Mouse (Mus musculus): ENCODE results near the gene Faim2. TPM values are rescaled to one million over a fixed set of nuclear protein-coding genes. Genes with fewer than 3 reads are reported as not detected.

Gene Faim2
- 1.4 and 1.5 TPM in 2 replicates for polyA plus RNA-seq (2014; fragmentation: Nextera tagmentation; extraction: Ambion mirVana)

DNA sequence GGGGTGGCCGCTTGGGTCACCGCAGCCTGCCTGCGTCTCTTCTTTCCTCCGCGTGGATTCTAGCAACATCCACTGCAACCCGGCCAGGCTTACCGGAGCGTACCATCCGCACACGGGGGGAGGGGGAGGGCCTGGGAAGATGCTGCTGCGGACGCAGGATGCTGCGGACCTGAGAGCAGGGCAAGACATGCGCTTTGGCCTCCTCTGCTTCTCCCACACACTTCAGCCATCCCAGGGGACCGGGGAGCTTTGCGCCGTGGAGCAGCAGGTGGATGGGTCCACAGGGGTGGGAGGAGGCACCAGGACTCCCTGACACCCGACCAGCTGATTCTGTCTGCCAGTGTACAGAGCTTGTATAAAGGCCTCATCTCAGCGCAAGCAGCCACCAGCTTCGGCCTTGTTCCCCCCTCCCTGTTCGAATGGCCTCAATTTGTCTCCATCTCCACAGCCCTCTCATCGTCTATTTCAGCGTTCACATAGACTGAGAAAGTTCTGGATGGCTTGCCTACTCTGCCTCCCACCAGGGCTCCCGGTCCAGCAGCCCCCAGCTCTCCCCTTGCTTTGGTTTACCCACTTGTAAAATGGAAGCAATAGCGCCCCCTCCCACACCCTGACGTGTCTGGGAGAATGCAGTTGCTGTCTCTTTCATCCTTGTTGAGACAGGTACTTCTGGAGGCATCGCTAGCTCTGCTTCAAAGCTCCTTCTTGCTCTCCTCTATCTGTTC lies at the start of gene Faim2:
Faim2 (minus strand) TSS at position 537 of the 725 bp plus-strand sequence.
- DNase-seq = no peak
- 18% methylated on average over 27 of the region's 27 CpGs for WGBS
- Histone ChIP-seq H3K4me3 (ENCODE audit: low read depth, low read length) (no peak within 1 kb of the TSS), H3K9me3 (ENCODE audit: low read depth, low read length) (no peaks in the 10 kb centered on the region), H3K4me1 (ENCODE audit: insufficient read depth) (peaks cover 11% of the 10 kb centered on the region; the same call in 1 of the 2 replicates), H3K27me3 (ENCODE audit: insufficient read depth, low read length) (peaks cover 3% of the 10 kb centered on the region; the same call in 1 of the 2 replicates), H3K9ac (no peak within 1 kb of the TSS), H3K36me3 (ENCODE audit: insufficient read depth) (no peaks in the 10 kb centered on the region), H3K27ac (ENCODE audit: low read depth) (peak within 1 kb of the TSS; percentile 65; the same call in 1 of the 2 replicates), H3K4me2 (0 out of 2 replicates have a peak within 1 kb of the TSS, but pooled peaks have one; percentile 15)
- no peak for ATAC-seq (ENCODE audit: insufficient read depth)
- no peak for TF ChIP-seq CTCF (IDR thresholded peaks at IDR 0.05; ENCODE audit: low read depth)

DNA sequence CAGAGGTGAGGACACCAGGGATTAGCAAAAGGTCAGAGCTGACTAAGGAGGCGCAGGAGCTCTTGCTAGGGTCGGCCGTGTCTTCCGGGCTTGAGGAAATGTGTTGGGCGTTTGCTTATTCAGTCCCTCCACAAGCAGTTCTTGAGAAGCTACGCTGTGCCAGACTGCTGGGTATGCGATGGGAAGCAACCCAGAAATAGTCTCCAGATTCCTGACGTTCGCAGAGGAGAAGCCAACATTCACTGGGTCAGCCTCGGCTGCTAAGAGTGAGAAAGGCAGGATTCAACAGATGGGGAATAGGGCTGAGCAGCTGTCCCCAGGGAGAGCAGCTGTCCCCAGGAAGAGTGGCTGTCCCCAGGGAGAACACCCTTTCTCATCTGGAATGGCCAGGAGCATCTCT lies 41.2 kb upstream of the Faim2 start:
- Histone ChIP-seq H3K4me1 (ENCODE audit: insufficient read depth) (no peaks in the 10 kb centered on the region), H3K9me3 (ENCODE audit: low read depth, low read length) (no peaks in the 10 kb centered on the region), H3K4me2 (no peak overlapping the region), H3K27me3 (ENCODE audit: insufficient read depth, low read length) (no peaks in the 10 kb centered on the region), H3K9ac (no peak overlapping the region), H3K27ac (ENCODE audit: low read depth) (no peak overlapping the region), H3K4me3 (ENCODE audit: low read depth, low read length) (no peak overlapping the region), H3K36me3 (ENCODE audit: insufficient read depth) (no peaks in the 10 kb centered on the region)
- ATAC-seq (ENCODE audit: insufficient read depth) (no peak), DNase-seq (no peak)
- WGBS = 61% methylated on average over 10 of the region's 10 CpGs
- TF ChIP-seq CTCF (IDR thresholded peaks at IDR 0.05; ENCODE audit: low read depth) = no peak

DNA sequence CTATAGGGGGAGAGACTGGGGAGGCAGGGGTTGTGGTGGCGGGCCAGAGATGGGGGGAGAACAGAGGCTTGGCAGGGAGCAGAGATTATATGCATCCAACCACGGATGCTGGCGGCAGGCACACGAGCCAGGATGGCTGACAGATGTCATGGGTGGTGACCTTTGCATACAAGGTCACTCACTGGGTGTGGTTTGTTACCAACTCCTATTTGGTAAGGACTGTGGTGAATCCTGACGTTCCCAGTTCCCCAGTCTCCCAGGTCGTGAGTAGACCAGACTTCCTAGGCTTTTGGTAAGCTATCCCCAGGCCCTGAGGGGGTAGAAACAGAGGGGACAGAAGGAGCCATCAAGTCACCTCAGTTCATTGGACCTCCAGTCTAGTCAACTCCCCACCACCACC lies 40.7 kb upstream of the Faim2 start:
- 65% methylated on average over 6 of the region's 6 CpGs for WGBS
- no peak overlapping the region for H3K4me3 ChIP-seq (ENCODE audit: low read depth, low read length)
- no peaks in the 10 kb centered on the region for H3K36me3 ChIP-seq (ENCODE audit: insufficient read depth)
- no peaks in the 10 kb centered on the region for H3K9me3 ChIP-seq (ENCODE audit: low read depth, low read length)
- no peak overlapping the region for H3K4me2 ChIP-seq
- ATAC-seq (ENCODE audit: insufficient read depth) (no peak), DNase-seq (no peak)
- no peaks in the 10 kb centered on the region for H3K4me1 ChIP-seq (ENCODE audit: insufficient read depth)
- H3K27ac ChIP-seq (ENCODE audit: low read depth) = no peak overlapping the region
- no peak for TF ChIP-seq CTCF (IDR thresholded peaks at IDR 0.05; ENCODE audit: low read depth)
- H3K27me3 ChIP-seq (ENCODE audit: insufficient read depth, low read length) = no peaks in the 10 kb centered on the region
- no peak overlapping the region for H3K9ac ChIP-seq

DNA sequence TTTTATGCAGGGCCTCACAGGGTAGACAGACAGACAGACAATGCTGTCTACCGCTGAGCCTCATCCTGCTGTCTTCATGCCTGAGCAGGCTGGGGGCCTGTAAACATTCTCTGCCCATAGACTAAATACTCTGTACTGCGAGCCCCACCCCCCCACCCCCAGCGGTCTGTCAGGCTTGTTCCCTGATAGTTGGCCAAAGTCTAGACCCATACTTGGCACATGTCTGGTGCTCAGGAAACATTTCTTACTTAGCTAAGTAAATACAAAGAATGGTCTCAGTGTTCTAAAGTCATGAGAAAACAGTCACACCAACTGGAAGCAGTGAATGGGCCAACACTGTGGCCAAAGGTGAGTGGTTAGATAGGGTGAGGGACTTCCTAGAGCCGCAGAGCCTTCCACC lies 39.4 kb upstream of the Faim2 start:
- ATAC-seq (ENCODE audit: insufficient read depth) (no peak; the same call in 1 of the 2 replicates), DNase-seq (peak; percentile 35)
- Histone ChIP-seq H3K27me3 (ENCODE audit: insufficient read depth, low read length) (no peaks in the 10 kb centered on the region), H3K36me3 (ENCODE audit: insufficient read depth) (no peaks in the 10 kb centered on the region), H3K9ac (no peak overlapping the region), H3K4me1 (ENCODE audit: insufficient read depth) (no peaks in the 10 kb centered on the region), H3K4me2 (no peak overlapping the region), H3K27ac (ENCODE audit: low read depth) (no peak overlapping the region), H3K9me3 (ENCODE audit: low read depth, low read length) (no peaks in the 10 kb centered on the region), H3K4me3 (ENCODE audit: low read depth, low read length) (no peak overlapping the region)
- WGBS = 52% methylated on average over 4 of the region's 4 CpGs
- TF ChIP-seq CTCF (IDR thresholded peaks at IDR 0.05; ENCODE audit: low read depth) = no peak

DNA sequence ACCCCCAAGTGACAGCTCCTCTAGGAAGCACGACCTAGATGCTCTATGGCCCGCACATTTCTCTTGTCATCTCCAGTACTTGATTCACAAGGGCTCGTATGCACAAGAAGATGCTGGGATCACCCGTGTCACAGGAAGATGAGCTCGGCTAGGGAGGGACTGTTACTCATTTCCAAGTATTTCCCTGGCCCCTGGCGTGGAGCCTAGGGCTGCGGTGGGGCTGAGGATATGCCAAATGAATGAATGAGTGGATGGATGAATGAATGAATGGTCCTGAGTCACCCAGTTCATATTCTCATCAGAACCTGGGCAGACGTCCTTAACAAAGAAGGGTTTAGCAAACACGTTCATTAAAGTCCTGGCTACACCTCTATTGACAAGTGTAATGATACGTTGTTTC lies 32.3 kb upstream of the Faim2 start:
- ATAC-seq (ENCODE audit: insufficient read depth) (no peak), DNase-seq (no peak)
- H3K4me3 ChIP-seq (ENCODE audit: low read depth, low read length) = no peak overlapping the region
- H3K27me3 ChIP-seq (ENCODE audit: insufficient read depth, low read length) = no peaks in the 10 kb centered on the region
- WGBS = 63% methylated on average over 10 of the region's 10 CpGs
- no peak overlapping the region for H3K9ac ChIP-seq
- no peaks in the 10 kb centered on the region for H3K4me1 ChIP-seq (ENCODE audit: insufficient read depth)
- no peaks in the 10 kb centered on the region for H3K9me3 ChIP-seq (ENCODE audit: low read depth, low read length)
- no peak overlapping the region for H3K4me2 ChIP-seq
- no peaks in the 10 kb centered on the region for H3K36me3 ChIP-seq (ENCODE audit: insufficient read depth)
- H3K27ac ChIP-seq (ENCODE audit: low read depth) = no peak overlapping the region
- TF ChIP-seq CTCF (IDR thresholded peaks at IDR 0.05; ENCODE audit: low read depth) = no peak

DNA sequence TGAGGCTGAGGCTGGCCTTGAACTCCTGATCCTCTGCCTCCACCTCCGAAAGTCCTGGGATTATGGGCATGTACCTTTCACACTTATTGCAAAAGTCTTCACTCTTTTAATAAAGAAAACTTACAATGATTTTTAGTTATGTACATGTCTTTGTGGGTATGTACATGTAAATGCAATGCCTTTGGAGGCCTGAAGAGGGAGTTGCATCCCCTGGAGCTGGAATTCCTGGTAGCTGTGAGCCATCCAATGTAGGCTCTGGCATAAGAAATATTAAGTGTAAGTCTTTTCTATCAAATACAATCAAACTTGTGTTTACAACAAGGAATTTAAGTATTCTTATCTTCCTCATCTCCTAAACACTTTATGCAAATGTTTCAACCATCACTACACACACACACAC lies 31.0 kb upstream of the Faim2 start:
- WGBS = 84% methylated on average over 1 of the region's 1 CpGs
- peak; percentile 17; the same call in 1 of the 2 replicates for TF ChIP-seq CTCF (IDR thresholded peaks at IDR 0.05; ENCODE audit: low read depth)
- Histone ChIP-seq H3K9ac (no peak overlapping the region), H3K4me3 (ENCODE audit: low read depth, low read length) (no peak overlapping the region), H3K4me2 (no peak overlapping the region), H3K27me3 (ENCODE audit: insufficient read depth, low read length) (no peaks in the 10 kb centered on the region), H3K9me3 (ENCODE audit: low read depth, low read length) (no peaks in the 10 kb centered on the region), H3K4me1 (ENCODE audit: insufficient read depth) (no peaks in the 10 kb centered on the region), H3K27ac (ENCODE audit: low read depth) (no peak overlapping the region), H3K36me3 (ENCODE audit: insufficient read depth) (no peaks in the 10 kb centered on the region)
- ATAC-seq (ENCODE audit: insufficient read depth) (no peak), DNase-seq (no peak)

DNA sequence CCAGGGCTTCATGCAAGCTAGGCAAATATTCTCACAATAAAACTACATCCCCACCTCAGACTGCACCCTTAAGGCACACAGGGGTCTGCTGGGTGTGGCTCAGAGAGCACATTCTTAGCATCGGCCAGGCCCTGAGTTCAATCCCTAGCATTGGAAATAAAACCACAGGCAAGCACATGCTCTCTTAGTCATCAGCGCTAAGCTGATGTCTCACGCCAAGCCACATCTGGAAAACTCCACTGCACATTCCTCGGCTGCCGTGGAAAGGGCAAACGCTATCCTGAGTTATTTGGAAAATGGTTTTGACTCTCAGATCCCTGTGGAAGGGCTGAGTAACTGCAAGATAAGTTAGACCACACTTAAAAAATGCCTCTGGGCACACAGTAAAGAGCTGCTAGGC lies 25.8 kb upstream of the Faim2 start:
- H3K9ac ChIP-seq = no peak overlapping the region
- H3K4me1 ChIP-seq (ENCODE audit: insufficient read depth) = no peaks in the 10 kb centered on the region
- no peak overlapping the region for H3K4me2 ChIP-seq
- no peak for ATAC-seq (ENCODE audit: insufficient read depth)
- H3K36me3 ChIP-seq (ENCODE audit: insufficient read depth) = no peaks in the 10 kb centered on the region
- no peaks in the 10 kb centered on the region for H3K9me3 ChIP-seq (ENCODE audit: low read depth, low read length)
- no peaks in the 10 kb centered on the region for H3K27me3 ChIP-seq (ENCODE audit: insufficient read depth, low read length)
- peak; percentile 27 for DNase-seq
- no peak for TF ChIP-seq CTCF (IDR thresholded peaks at IDR 0.05; ENCODE audit: low read depth)
- no peak overlapping the region for H3K27ac ChIP-seq (ENCODE audit: low read depth)
- 35% methylated on average over 6 of the region's 6 CpGs for WGBS
- no peak overlapping the region for H3K4me3 ChIP-seq (ENCODE audit: low read depth, low read length)
